Mouse (Mus musculus) lung, adult 18-20 months (tissue): ENCODE results near the gene Enox1.

Source experiments
- DNase-seq, 2 experiments: peaks; one replicate each; pipeline ENCODE4 v3.0.0; 2022; ENCODE audit warnings: mixed read lengths in 2 of 2

The Enox1 gene

GRCm38 (mm10) chr14:77714931-77715535 lies 558.5 kb downstream of the Enox1 start:
- no peak for DNase-seq

- DNase-seq = no peak
These were observed 560.4 kb downstream of the Enox1 start for GRCm38 (mm10) chr14:77716981-77717380.

GRCm38 (mm10) chr14:77718814-77719213 lies 562.3 kb downstream of the Enox1 start:
- no peak for DNase-seq

- no peak for DNase-seq
These were observed 581.5 kb downstream of the Enox1 start for GRCm38 (mm10) chr14:77738056-77738455.

- DNase-seq = no peak
These were observed 582.3 kb downstream of the Enox1 start for GRCm38 (mm10) chr14:77738751-77739365.

- no peak for DNase-seq
These were observed 582.8 kb downstream of the Enox1 start for GRCm38 (mm10) chr14:77739376-77739775.

GRCm38 (mm10) chr14:77744638-77745240 lies 588.2 kb downstream of the Enox1 start:
- DNase-seq = no peak

- no peak for DNase-seq
These were observed 592.4 kb downstream of the Enox1 start for GRCm38 (mm10) chr14:77748920-77749319.
